Mouse (Mus musculus): ENCODE results near the gene Gprin1.

DNA sequence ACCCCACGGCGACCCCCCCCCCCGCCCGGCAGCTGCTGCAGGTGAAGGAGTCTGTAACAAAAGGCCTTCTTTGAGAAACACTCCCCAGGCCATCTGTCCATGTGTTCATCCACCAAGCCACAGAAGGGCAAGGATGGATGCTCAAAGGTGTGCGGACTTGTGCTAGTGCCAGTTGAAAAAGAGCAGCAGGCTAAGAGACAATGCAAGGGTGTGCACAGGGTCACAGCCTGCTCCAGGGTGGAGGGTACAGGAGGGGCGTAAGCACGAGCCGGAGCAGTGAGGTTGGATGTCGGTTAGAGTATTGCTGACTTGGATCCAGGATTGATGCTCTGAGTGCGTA lies 983 bp downstream of the Gprin1 start:
- TF ChIP-seq CTCF (IDR thresholded peaks at IDR 0.05; ENCODE audit: low read depth) (no peak), EP300 (optimal IDR thresholded peaks at IDR 0.05) (no peak)

All from stomach, postnatal 0 days (tissue).